Mouse (Mus musculus): ENCODE results near the gene Erap1.
"Not testable (repeated sequence)": the region's sequence is repeated elsewhere in the genome, so short reads cannot be mapped to it uniquely, and the experiment has no call there.

The Erap1 gene

GRCm38 (mm10) chr13:74638793-74639711, at the start of gene Erap1:
Gene Erap1, plus strand, starts transcription at chr13:74639568.
- peak; percentile 55 for DNase-seq

GRCm38 (mm10) chr13:74591401-74591821, 48.0 kb upstream of the Erap1 start:
- DNase-seq: peak; percentile 21

- DNase-seq: not testable (repeated sequence)
These were observed 47.5 kb upstream of the Erap1 start for GRCm38 (mm10) chr13:74591828-74592227.

- not testable (repeated sequence) for DNase-seq
These were observed 42.3 kb upstream of the Erap1 start for GRCm38 (mm10) chr13:74597022-74597421.

- DNase-seq: not testable (repeated sequence)
These were observed 37.6 kb upstream of the Erap1 start for GRCm38 (mm10) chr13:74601776-74602175.

- DNase-seq: peak; percentile 87
These were observed 22.0 kb upstream of the Erap1 start for GRCm38 (mm10) chr13:74617163-74618019.

GRCm38 (mm10) chr13:74632327-74632726, 7.0 kb upstream of the Erap1 start:
- no peak for DNase-seq

GRCm38 (mm10) chr13:74632857-74633256, 6.5 kb upstream of the Erap1 start:
- DNase-seq: no peak

- DNase-seq: peak; percentile 89
These were observed 549 bp downstream of the Erap1 start for GRCm38 (mm10) chr13:74639712-74640522.

GRCm38 (mm10) chr13:74640523-74640920, 1.2 kb downstream of the Erap1 start:
- DNase-seq: not testable (repeated sequence)

- DNase-seq: no peak
These were observed 56.3 kb downstream of the Erap1 start for GRCm38 (mm10) chr13:74695497-74696193.

- no peak for DNase-seq
These were observed 56.9 kb downstream of the Erap1 start for GRCm38 (mm10) chr13:74696225-74696624.

- no peak for DNase-seq
These were observed 79.6 kb downstream of the Erap1 start for GRCm38 (mm10) chr13:74719002-74719401.

- no peak for DNase-seq
These were observed 94.4 kb downstream of the Erap1 start for GRCm38 (mm10) chr13:74733726-74734125.

- no peak for DNase-seq
These were observed 96.5 kb downstream of the Erap1 start for GRCm38 (mm10) chr13:74735834-74736233.

GRCm38 (mm10) chr13:74736396-74736795, 97.0 kb downstream of the Erap1 start:
- no peak for DNase-seq

Measured in kidney, postnatal 14 days (tissue).